ENCODE assay signal across 1 mouse cellular context in the genomic region with DNA sequence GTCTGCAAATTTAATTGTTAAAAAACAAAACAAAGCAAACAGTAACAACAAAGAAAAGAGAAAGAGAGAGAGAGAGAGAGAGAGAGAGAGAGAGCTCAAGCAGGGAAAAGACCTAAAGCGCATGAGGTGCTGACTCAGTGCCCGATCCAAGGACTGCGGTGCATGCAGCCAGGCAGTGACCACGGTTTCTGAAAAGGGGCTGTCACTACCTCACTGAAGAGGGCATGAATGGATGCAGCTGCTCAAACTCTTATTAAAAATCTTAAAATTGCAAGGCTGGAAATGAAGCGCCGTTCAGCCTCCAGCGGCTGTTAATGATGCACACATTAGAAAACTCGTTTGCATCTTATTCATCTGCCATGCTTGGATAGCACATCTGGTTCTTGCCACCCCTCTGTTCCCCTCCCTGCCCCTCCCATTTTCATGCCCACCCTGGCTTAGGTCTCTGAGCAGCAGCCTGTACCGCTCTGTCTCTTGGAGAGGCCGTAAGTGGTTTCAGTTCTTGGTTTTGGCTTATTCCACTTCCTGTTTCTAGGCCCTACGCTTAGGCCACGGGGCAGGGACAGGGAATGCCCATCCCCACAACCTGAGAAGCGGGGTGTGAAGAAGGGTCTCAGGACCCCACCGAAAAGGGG.
TF ChIP-seq lines count a peak whose summit lies in the region.

No protein-coding gene starts in this region.

TF ChIP-seq in CH12.LX, 34 proteins besides CTCF, POLR2A, EP300 and RAD21:
- TF ChIP-seq MXI1 (IDR thresholded peaks at IDR 0.05; ENCODE audit: low read depth, low read length) (0 out of 2 replicates have a peak, but pooled peaks have one; percentile 34), ETS1 (conservative IDR thresholded peaks at IDR 0.05; ENCODE audit: low read depth, low read length) (peak; percentile 59; the same call in 1 of the 2 replicates), SIN3A (IDR thresholded peaks at IDR 0.05; ENCODE audit: low read length) (peak; percentile 67; the same call in 1 of the 2 replicates), USF2 (conservative IDR thresholded peaks at IDR 0.05; ENCODE audit: low read depth, low read length) (no peak), ZC3H11A (IDR thresholded peaks at IDR 0.05; ENCODE audit: low read depth, low read length) (no peak), BHLHE40 (IDR thresholded peaks at IDR 0.05; ENCODE audit: low read depth, low read length) (peak; percentile 59; the same call in 1 of the 2 replicates), JUND (conservative IDR thresholded peaks at IDR 0.05; ENCODE audit: low read depth, low read length) (no peak), TBP (conservative IDR thresholded peaks at IDR 0.05; ENCODE audit: low read depth, low read length) (no peak), RCOR1 (conservative IDR thresholded peaks at IDR 0.05; ENCODE audit: low read depth, low read length) (peak; percentile 86), MAX (IDR thresholded peaks at IDR 0.05; ENCODE audit: low read length) (no peak), E2F4 (IDR thresholded peaks at IDR 0.05; ENCODE audit: insufficient replicate concordance, low read depth, low read length) (no peak), NELFE (IDR thresholded peaks at IDR 0.05; ENCODE audit: low read depth, low read length) (no peak), SMC3 (IDR thresholded peaks at IDR 0.05; ENCODE audit: low read depth, low read length) (no peak; the same call in 1 of the 2 replicates), POLR2AphosphoS2 (IDR thresholded peaks at IDR 0.05; ENCODE audit: low read depth, low read length) (no peak), MYC (IDR thresholded peaks at IDR 0.05; ENCODE audit: low read depth, low read length) (peak; percentile 64; the same call in 1 of the 2 replicates), ELF1 (IDR thresholded peaks at IDR 0.05; ENCODE audit: low read depth, low read length) (peak; percentile 81), ZMIZ1 (IDR thresholded peaks at IDR 0.05; ENCODE audit: low read depth, low read length) (no peak; the same call in 1 of the 2 replicates), CHD2 (IDR thresholded peaks at IDR 0.05; ENCODE audit: low read length) (peak; percentile 79), UBTF (IDR thresholded peaks at IDR 0.05; ENCODE audit: low read depth, low read length) (peak; percentile 64; the same call in 1 of the 2 replicates), ZNF384 (IDR thresholded peaks at IDR 0.05; ENCODE audit: low read depth, low read length) (no peak), CHD1 (IDR thresholded peaks at IDR 0.05; ENCODE audit: low read depth, low read length) (no peak), NRF1 (IDR thresholded peaks at IDR 0.05; ENCODE audit: low read depth, low read length) (0 out of 2 replicates have a peak, but pooled peaks have one; percentile 18), KAT2A (IDR thresholded peaks at IDR 0.05; ENCODE audit: insufficient replicate concordance, low read length) (no peak), TCF12 (IDR thresholded peaks at IDR 0.05; ENCODE audit: low read depth, low read length) (peak; percentile 77), MEF2A (IDR thresholded peaks at IDR 0.05; ENCODE audit: borderline replicate concordance, low read depth, low read length) (peak; percentile 78), PAX5 (IDR thresholded peaks at IDR 0.05; ENCODE audit: low read length) (no peak), MAZ (IDR thresholded peaks at IDR 0.05; ENCODE audit: low read depth, low read length) (peak; percentile 90), ZKSCAN1 (IDR thresholded peaks at IDR 0.05; ENCODE audit: borderline replicate concordance, low read depth, low read length) (no peak), IRF4 (IDR thresholded peaks at IDR 0.05; ENCODE audit: low read depth, low read length) (peak; percentile 99), JUN (IDR thresholded peaks at IDR 0.05; ENCODE audit: insufficient read depth, low read depth, low read length) (no peak), MAFK (IDR thresholded peaks at IDR 0.05; ENCODE audit: insufficient replicate concordance, low read length) (peak; percentile 14; the same call in 1 of the 2 replicates), USF1 (IDR thresholded peaks at IDR 0.05; ENCODE audit: low read depth, low read length) (no peak), HCFC1 (IDR thresholded peaks at IDR 0.05; ENCODE audit: low read depth, low read length) (peak; percentile 53), GABPA (IDR thresholded peaks at IDR 0.05; ENCODE audit: insufficient replicate concordance, low read depth, low read length) (no peak)
